Mouse (Mus musculus) G1E-ER4 (cell line): ENCODE results near the gene Eef1g. TPM values are rescaled to one million over a fixed set of nuclear protein-coding genes. Genes with fewer than 3 reads are reported as not detected.

Experiments used
- GATA1 ChIP-seq: IDR thresholded peaks from one replicate; pipeline ENCODE4 v1.8.0; 2012; ENCODE audit warnings: low read length, inconsistent platforms
- polyA plus RNA-seq: library from polyadenylated mRNA; stranded (reverse); fragments of >175 nt; gene quantifications from 2 replicates; pipeline ENCODE4 v1.2.3, GENCODE M21; 2012

Gene Eef1g
- polyA plus RNA-seq, 1 experiment, result 60.0 TPM

DNA sequence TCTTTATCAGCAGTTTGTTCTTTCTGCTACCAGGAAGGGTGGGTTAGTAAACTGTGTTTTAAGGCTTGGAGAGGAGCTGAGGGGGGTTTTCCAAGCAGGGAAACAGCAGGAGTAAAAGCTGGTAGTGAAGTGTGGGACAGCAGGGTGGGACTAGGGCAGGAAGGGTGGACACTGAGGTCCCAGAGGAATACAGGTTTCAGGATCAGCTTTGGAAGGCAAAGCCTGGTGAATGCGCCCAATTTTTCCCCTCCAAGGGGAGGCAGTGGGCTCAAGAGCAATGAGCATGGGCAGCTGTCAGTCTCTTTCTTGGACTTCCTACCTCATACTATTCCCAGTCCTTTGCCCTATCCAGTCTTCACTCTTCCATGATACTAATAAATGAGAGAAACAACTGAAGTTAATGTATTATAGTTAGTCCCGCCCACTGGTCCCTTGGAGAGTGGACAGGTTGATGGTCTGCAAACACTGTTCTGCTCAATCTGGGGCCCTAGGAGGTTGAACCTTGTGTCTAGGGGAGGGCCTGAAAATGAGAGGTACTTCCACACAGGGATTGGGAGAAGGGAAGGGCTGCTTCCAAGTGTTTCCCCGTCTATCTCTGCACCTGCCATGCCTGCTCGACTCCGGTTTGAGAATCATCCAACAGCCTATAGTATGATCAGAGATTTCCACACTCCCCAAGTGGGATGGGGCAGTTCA lies 58.9 kb downstream of the Eef1g start:
- TF ChIP-seq GATA1, result no peak

DNA sequence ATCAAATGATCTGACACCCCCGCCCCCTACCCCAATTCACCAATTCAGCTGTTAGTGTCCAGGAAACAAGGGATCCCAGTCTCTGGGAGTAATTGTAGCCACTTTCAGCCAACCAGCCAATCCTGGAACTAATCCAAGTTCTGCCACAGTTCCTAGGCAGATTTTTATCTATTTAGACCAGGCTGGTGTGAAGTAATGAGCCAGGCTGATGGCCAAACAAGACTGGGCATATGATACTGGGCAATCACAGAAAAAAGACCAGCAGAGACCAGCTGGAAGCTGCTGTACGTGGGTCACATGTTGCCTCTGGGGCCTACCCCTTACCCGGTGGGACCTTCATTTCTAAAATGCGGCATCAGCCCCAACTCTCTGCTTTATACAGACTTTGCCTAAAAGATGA lies 59.8 kb downstream of the Eef1g start:
- TF ChIP-seq GATA1, result no peak

DNA sequence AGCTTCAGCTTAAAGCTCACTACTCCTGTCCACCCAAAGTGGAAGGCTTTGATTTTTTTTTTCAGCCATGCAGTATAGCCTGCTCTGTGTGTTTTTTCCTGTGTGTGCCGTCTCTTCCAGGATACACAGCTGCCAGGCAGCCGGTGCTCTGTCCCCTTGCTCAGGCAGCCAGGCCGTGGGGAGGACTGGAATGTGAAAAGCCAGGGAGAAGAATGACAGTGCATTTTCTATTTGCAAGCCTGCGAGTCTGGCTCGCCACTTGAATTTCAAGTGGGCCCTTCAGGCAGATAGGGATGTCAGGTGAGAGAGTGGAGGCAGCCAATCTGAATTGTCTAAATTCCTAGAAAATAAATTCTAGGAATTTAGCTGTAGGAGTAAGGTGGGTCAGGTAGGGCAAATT lies 61.0 kb downstream of the Eef1g start:
- no peak for TF ChIP-seq GATA1

Other genes with a start within 250 kb of the Eef1g start
- gene Slc3a2, start 243.7 kb upstream of the Eef1g start, polyA plus RNA-seq, result 180 and 242 TPM in 2 replicates
- gene Wdr74, start 231.2 kb upstream of the Eef1g start, polyA plus RNA-seq, result 45.8 and 52.0 TPM in 2 replicates
- 1.8 and 2.1 TPM in 2 replicates for gene 1700092M07Rik, start 226.3 kb upstream of the Eef1g start, polyA plus RNA-seq
- gene Stx5a, start 225.6 kb upstream of the Eef1g start, polyA plus RNA-seq, result 13.4 and 17.1 TPM in 2 replicates
- 23.2 and 29.3 TPM in 2 replicates for gene Nxf1, start 210.0 kb upstream of the Eef1g start, polyA plus RNA-seq
- 3.6 and 4.5 TPM in 2 replicates for gene Tmem223, start 196.0 kb upstream of the Eef1g start, polyA plus RNA-seq
- gene Tmem179b, start 192.6 kb upstream of the Eef1g start, polyA plus RNA-seq, result 50.4 and 51.8 TPM in 2 replicates
- gene Taf6l, start 180.6 kb upstream of the Eef1g start, polyA plus RNA-seq, result 42.9 and 51.9 TPM in 2 replicates
- 8.1 and 8.9 TPM in 2 replicates for gene Polr2g, start 168.5 kb upstream of the Eef1g start, polyA plus RNA-seq
- gene Zbtb3, start 164.5 kb upstream of the Eef1g start, polyA plus RNA-seq, result 1.4 and 1.9 TPM in 2 replicates
- gene Ttc9c, start 147.7 kb upstream of the Eef1g start, polyA plus RNA-seq, result 2.1 and 3.1 TPM in 2 replicates
- 100 and 147 TPM in 2 replicates for gene Hnrnpul2, start 147.0 kb upstream of the Eef1g start, polyA plus RNA-seq
- gene AC129217.1, start 137.3 kb upstream of the Eef1g start, polyA plus RNA-seq, result 110 and 157 TPM in 2 replicates
- gene Bscl2, start 129.6 kb upstream of the Eef1g start, polyA plus RNA-seq, result 9.4 and 10.6 TPM in 2 replicates
- gene Gng3, start 127.8 kb upstream of the Eef1g start, polyA plus RNA-seq, result not detected in 2 replicates
- gene Lrrn4cl, start 116.3 kb upstream of the Eef1g start, polyA plus RNA-seq, result not detected in 2 replicates
- 262 and 324 TPM in 2 replicates for gene Ubxn1, start 95.5 kb upstream of the Eef1g start, polyA plus RNA-seq
- gene Uqcc3, start 86.1 kb upstream of the Eef1g start, polyA plus RNA-seq, result 63.4 and 71.1 TPM in 2 replicates
- 0.46 and 0.48 TPM in 2 replicates for gene Lbhd1, start 83.3 kb upstream of the Eef1g start, polyA plus RNA-seq
- gene Gm49403, start 83.1 kb upstream of the Eef1g start, polyA plus RNA-seq, result not detected in 2 replicates
- gene 1810009A15Rik, start 78.2 kb upstream of the Eef1g start, polyA plus RNA-seq, result 63.6 and 93.2 TPM in 2 replicates
- 12.7 and 33.2 TPM in 2 replicates for gene Gm49416, start 78.1 kb upstream of the Eef1g start, polyA plus RNA-seq
- 50.3 and 53.9 TPM in 2 replicates for gene Ints5, start 74.0 kb upstream of the Eef1g start, polyA plus RNA-seq
- gene Ganab, start 69.0 kb upstream of the Eef1g start, polyA plus RNA-seq, result 45.9 and 48.4 TPM in 2 replicates
- 110 and 120 TPM in 2 replicates for gene B3gat3, start 46.7 kb upstream of the Eef1g start, polyA plus RNA-seq
- gene Rom1, start 37.7 kb upstream of the Eef1g start, polyA plus RNA-seq, result 29.4 and 38.6 TPM in 2 replicates
- 100 and 115 TPM in 2 replicates for gene Eml3, start 37.5 kb upstream of the Eef1g start, polyA plus RNA-seq
- 75.9 and 85.0 TPM in 2 replicates for gene Mta2, start 25.2 kb upstream of the Eef1g start, polyA plus RNA-seq
- 53.5 and 54.6 TPM in 2 replicates for gene Tut1, start 13.2 kb upstream of the Eef1g start, polyA plus RNA-seq
- gene Ahnak, start 22.2 kb downstream of the Eef1g start, polyA plus RNA-seq, result 0.31 and 1.3 TPM in 2 replicates
- not detected in 2 replicates for gene Scgb1a1, start 120.9 kb downstream of the Eef1g start, polyA plus RNA-seq
- 63.9 and 66.8 TPM in 2 replicates for gene Asrgl1, start 168.6 kb downstream of the Eef1g start, polyA plus RNA-seq